Mouse (Mus musculus) thymus, adult 2 months (tissue): ENCODE measurements around the gene Gpr1. TPM values are rescaled to one million over a fixed set of nuclear protein-coding genes. Genes with fewer than 3 reads are reported as not detected.
A peak's percentile ranks its signal among the peaks of the same experiment; 100 is the strongest.
"Not testable (repeated sequence)": the region's sequence is repeated elsewhere in the genome, so short reads cannot be mapped to it uniquely, and the experiment has no call there.

ENCODE experiments used
- DNase-seq: peaks from one replicate; pipeline ENCODE4 v3.0.0; 2021
- H3K27ac ChIP-seq: fragments of 200-500 bp; 2 replicates; pipeline ENCODE4 v1.5.1; 2012; ENCODE audit warnings: low read length, control low read depth; ENCODE audit not compliant: control insufficient read depth, insufficient read depth
- H3K27me3 ChIP-seq: fragments of 200-500 bp; 2 replicates; pipeline ENCODE4 v1.6.1; 2012; ENCODE audit warnings: mild to moderate bottlenecking, low read length, moderate library complexity, mixed read lengths; ENCODE audit not compliant: control insufficient read depth, insufficient read depth
- H3K36me3 ChIP-seq: fragments of 200-500 bp; 2 replicates; pipeline ENCODE4 v1.6.1; 2012; ENCODE audit warnings: mild to moderate bottlenecking, low read length, moderate library complexity; ENCODE audit not compliant: control insufficient read depth, insufficient read depth
- H3K4me1 ChIP-seq: fragments of 200-500 bp; replicated peaks from 2 replicates; pipeline ENCODE4 v1.6.1; 2012; ENCODE audit warnings: low read length; ENCODE audit not compliant: control insufficient read depth, insufficient read depth
- H3K4me3 ChIP-seq: fragments of 200-500 bp; 2 replicates; pipeline ENCODE4 v1.5.1; 2012; ENCODE audit warnings: mild to moderate bottlenecking, low read length, control low read depth, moderate library complexity; ENCODE audit not compliant: control insufficient read depth, insufficient read depth
- CTCF ChIP-seq: fragments of 200-500 bp; IDR thresholded peaks from 2 replicates; pipeline ENCODE4 v1.5.1; 2012; ENCODE audit warnings: mild to moderate bottlenecking, control low read depth, low read length, moderate library complexity, borderline replicate concordance; ENCODE audit not compliant: control insufficient read depth, poor library complexity, insufficient read depth; ENCODE audit errors: extremely low read depth
- POLR2A ChIP-seq: fragments of 200-500 bp; IDR thresholded peaks from 2 replicates; pipeline ENCODE4 v1.6.1; 2012; ENCODE audit warnings: mild to moderate bottlenecking, low read length, control low read depth, moderate library complexity; ENCODE audit not compliant: control insufficient read depth, poor library complexity, insufficient read depth; ENCODE audit errors: extremely low read depth
- WGBS: fragments of 180-500 bp; shearing (Covaris S2); methylation state at CpG from one replicate; pipeline ENCODE4 v1.1.7; 2018; 5-methylcytosine and 5-hydroxymethylcytosine counted together
- polyA plus RNA-seq: library from polyadenylated mRNA; depleted of rRNA; stranded (reverse); fragments of >200 nt; gene quantifications from 2 replicates; pipeline ENCODE4 v1.2.3, GENCODE M21; 2012

Gene Gpr1
- polyA plus RNA-seq, 1 experiment, result 1.0 TPM

GRCm38 (mm10) chr1:63195848-63196512 lies 18.4 kb downstream of the Gpr1 start:
- no peak for DNase-seq
- WGBS, result 45% methylated on average over 5 of the region's 5 CpGs
- no peaks in the 10 kb centered on the region for H3K4me1 ChIP-seq
- no peak overlapping the region for H3K27ac ChIP-seq
- TF ChIP-seq POLR2A (no peak), CTCF (no peak)
- no peak overlapping the region for H3K4me3 ChIP-seq
- H3K36me3 ChIP-seq, result no peaks in the 10 kb centered on the region
- H3K27me3 ChIP-seq, result no peaks in the 10 kb centered on the region

DNA sequence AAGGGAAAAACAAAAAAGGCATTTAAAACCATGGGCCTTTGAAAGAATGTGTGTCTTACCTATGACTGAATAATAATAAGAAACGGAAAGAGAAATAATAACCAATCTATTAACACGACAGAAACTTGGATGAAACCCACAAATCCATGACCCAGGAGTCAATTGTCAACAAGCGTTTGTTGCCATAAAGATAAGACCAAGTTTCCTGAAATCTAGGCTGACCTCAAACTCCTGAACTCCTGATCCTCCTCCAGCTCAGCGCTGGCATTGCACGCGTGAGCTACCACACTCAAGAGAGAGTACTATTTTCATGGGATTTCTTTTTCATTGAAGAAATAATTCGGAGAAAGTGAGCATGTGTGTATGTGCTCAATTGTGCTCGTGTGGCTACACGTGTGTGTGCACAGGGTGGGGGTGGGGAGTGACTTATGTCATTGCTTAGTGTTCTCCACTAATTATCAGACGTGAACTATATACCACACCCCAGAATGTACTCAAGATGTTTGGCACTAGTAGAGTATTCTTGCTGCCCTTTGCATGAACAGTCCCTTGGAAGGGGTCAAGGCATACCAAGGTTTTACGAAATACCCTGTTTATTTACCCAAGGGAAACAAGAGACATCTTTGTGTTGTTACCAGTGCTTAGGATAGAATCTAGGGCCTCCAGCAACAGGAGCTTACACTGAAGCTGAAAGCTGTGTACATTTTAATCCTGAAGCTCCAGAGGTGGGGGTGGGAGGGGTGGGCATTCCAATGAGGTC lies 21.9 kb downstream of the Gpr1 start:
- Histone ChIP-seq H3K4me1 (no peaks in the 10 kb centered on the region), H3K27ac (no peak overlapping the region), H3K4me3 (no peak overlapping the region), H3K27me3 (no peaks in the 10 kb centered on the region), H3K36me3 (no peaks in the 10 kb centered on the region)
- WGBS, result 91% methylated on average over 11 of the region's 11 CpGs
- TF ChIP-seq CTCF (no peak), POLR2A (no peak)
- DNase-seq, result no peak

DNA sequence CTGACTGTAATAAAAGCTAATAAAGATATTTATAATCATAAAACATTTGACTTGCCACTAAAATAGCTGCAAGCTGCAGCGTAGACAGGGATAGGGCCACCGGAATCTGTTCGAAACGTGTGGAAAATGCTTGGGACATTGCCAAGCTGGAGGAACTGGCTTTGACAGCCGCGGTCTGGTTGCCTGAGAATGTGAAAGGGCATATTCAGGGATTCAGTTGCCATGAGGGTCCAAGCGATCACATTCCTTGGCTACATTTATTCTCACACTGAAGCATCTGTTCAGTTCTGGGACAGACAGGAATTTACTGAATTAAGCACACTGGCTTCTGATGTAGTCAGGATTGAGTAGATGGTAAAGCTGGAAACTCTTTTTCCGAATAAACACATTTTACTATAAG lies 23.5 kb downstream of the Gpr1 start:
- H3K36me3 ChIP-seq, result no peaks in the 10 kb centered on the region
- no peaks in the 10 kb centered on the region for H3K27me3 ChIP-seq
- TF ChIP-seq CTCF, result no peak
- no peak for TF ChIP-seq POLR2A
- H3K4me3 ChIP-seq, result no peak overlapping the region
- H3K4me1 ChIP-seq, result no peaks in the 10 kb centered on the region
- WGBS, result 91% methylated on average over 8 of the region's 8 CpGs
- no peak for DNase-seq
- H3K27ac ChIP-seq, result no peak overlapping the region

- H3K27me3 ChIP-seq, result no peaks in the 10 kb centered on the region
- 89% methylated on average over 3 of the region's 3 CpGs for WGBS
- H3K36me3 ChIP-seq, result no peaks in the 10 kb centered on the region
- H3K27ac ChIP-seq, result no peak overlapping the region
- DNase-seq, result no peak
- no peak overlapping the region for H3K4me3 ChIP-seq
- no peak for TF ChIP-seq CTCF
- no peak for TF ChIP-seq POLR2A
- no peaks in the 10 kb centered on the region for H3K4me1 ChIP-seq
Observed at GRCm38 (mm10) chr1:63188536-63188935, 25.8 kb downstream of the Gpr1 start.

DNA sequence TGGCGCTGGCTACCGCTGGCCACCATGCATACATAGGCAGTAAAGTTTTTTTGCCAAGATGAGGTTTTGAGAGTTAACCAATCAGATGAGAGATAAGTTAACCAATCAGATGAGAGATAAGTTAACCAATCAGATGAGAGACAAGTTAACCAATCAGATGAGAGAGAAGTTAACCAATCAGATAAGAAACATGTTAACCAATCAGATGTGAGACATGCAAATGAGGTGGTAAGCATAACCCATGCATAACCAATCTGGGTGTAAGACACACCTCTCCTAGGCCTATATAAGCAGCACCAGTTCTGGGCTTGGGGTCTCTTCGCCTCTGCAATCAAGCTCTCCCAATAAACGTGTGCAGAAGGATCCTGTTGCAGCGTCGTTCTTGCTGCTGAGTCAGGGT lies 28.9 kb downstream of the Gpr1 start:
- H3K27me3 ChIP-seq, H3K4me1 ChIP-seq, H3K27ac ChIP-seq, H3K4me3 ChIP-seq, DNase-seq, H3K36me3 ChIP-seq: not testable (repeated sequence)
- WGBS, result 97% methylated on average over 6 of the region's 6 CpGs

- no peak overlapping the region for H3K4me3 ChIP-seq
- peak; percentile 56 for DNase-seq
- no peak for TF ChIP-seq CTCF
- no peak for TF ChIP-seq POLR2A
- peaks cover 14% of the 10 kb centered on the region for H3K36me3 ChIP-seq
- no peak overlapping the region for H3K27ac ChIP-seq
- peaks cover 3% of the 10 kb centered on the region for H3K4me1 ChIP-seq
- WGBS, result 79% methylated on average over 10 of the region's 10 CpGs
- no peaks in the 10 kb centered on the region for H3K27me3 ChIP-seq
Observed at GRCm38 (mm10) chr1:63182636-63183270, 31.6 kb downstream of the Gpr1 start.
